Mouse (Mus musculus) erythroblast, embryonic 14.5 days (primary cell): Measurements from ENCODE around the gene Hs3st5.

Source experiments
- GATA1 ChIP-seq: IDR thresholded peaks from 2 replicates; pipeline ENCODE4 v1.6.1; 2012; ENCODE audit warnings: low read length, inconsistent platforms, mixed read lengths
- TAL1 ChIP-seq: IDR thresholded peaks from 3 replicates; pipeline ENCODE4 v1.6.1; 2012; ENCODE audit warnings: low read length, inconsistent platforms, mixed read lengths

DNA sequence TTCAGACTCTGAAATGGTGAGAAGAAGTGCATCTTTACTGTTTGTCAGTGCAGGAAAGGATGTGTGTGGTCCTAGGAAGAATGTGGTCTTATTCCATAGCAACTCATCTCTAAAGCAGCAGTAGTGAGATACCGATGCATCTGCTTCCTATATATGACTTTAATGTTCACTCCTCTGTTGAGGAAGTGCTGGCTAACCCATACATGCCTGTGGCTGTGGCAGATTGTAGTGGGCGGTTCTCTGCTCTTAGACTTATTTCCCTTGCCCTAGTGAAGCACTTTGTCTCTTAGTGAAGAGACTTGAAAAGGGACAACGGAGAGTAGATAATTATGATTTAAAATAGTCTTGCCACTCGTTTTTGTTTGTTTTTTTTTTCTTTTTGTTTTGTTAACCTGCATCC lies 47.4 kb downstream of the Hs3st5 start:
- TF ChIP-seq GATA1 = no peak
- no peak for TF ChIP-seq TAL1
